Mouse (Mus musculus) v-Abl transformed pro-B cells (cell line): Measurements from ENCODE around the gene Sgf29.

Experiments
- in situ Hi-C, 2 experiments: fragments of 400-800 bp; cut with MboI; formaldehyde crosslinking; loops; one replicate each; pipeline ENCODE4 v1.15.1; 2025; ENCODE audit not compliant: unreplicated experiment in 2 of 2

Sgf29 gene

GRCm38 (mm10) chr7:126636733-126637520 is 12.2 kb upstream of the Sgf29 start:
- in situ Hi-C loops = loop anchor here in 1 of 2 experiments (10.0 kb wide), 1 partner anchor 52 kb away; the partner anchor contains the start of genes Apobr and Cln3

- in situ Hi-C loops = loop anchor here (5.0 to 10.0 kb wide), 3 partner anchors 50 to 472 kb away; no protein-coding TSS in a partner anchor
Measured at GRCm38 (mm10) chr7:126642545-126643243, 6.4 kb upstream of the Sgf29 start.

- in situ Hi-C loops = loop anchor here (5.0 to 10.0 kb wide), 3 partner anchors 49 to 472 kb away; no protein-coding TSS in a partner anchor
Measured at GRCm38 (mm10) chr7:126643244-126643617, 5.9 kb upstream of the Sgf29 start.

- in situ Hi-C loops = loop anchor here (5.0 to 10.0 kb wide), 3 partner anchors 48 to 470 kb away; no protein-coding TSS in a partner anchor
Measured at GRCm38 (mm10) chr7:126644345-126644744, 4.8 kb upstream of the Sgf29 start.

- in situ Hi-C loops = loop anchor here (5.0 to 10.0 kb wide), 3 partner anchors 47 to 470 kb away; no protein-coding TSS in a partner anchor
Measured at GRCm38 (mm10) chr7:126644914-126645313, 4.2 kb upstream of the Sgf29 start.

- in situ Hi-C loops = loop anchor here (10.0 kb wide), 2 partner anchors 459 to 469 kb away; no protein-coding TSS in a partner anchor
Measured at GRCm38 (mm10) chr7:126645708-126646107, 3.4 kb upstream of the Sgf29 start.

- in situ Hi-C loops = loop anchor here (10.0 kb wide), 2 partner anchors 456 to 466 kb away; no protein-coding TSS in a partner anchor
Measured at GRCm38 (mm10) chr7:126648486-126648885, 623 bp upstream of the Sgf29 start.

GRCm38 (mm10) chr7:126650852-126651251 is 1.7 kb downstream of the Sgf29 start:
- in situ Hi-C loops = no loop called here

- in situ Hi-C loops = no loop called here
Measured at GRCm38 (mm10) chr7:126653991-126654390, 4.9 kb downstream of the Sgf29 start.

GRCm38 (mm10) chr7:126655695-126656094 is 6.6 kb downstream of the Sgf29 start:
- in situ Hi-C loops = no loop called here

GRCm38 (mm10) chr7:126657522-126657921 is 8.4 kb downstream of the Sgf29 start:
- in situ Hi-C loops = no loop called here

- in situ Hi-C loops = no loop called here
Measured at GRCm38 (mm10) chr7:126659771-126660170, 10.7 kb downstream of the Sgf29 start.

GRCm38 (mm10) chr7:126663646-126664045 is 14.5 kb downstream of the Sgf29 start:
- in situ Hi-C loops = no loop called here

GRCm38 (mm10) chr7:126665269-126665668 is 16.2 kb downstream of the Sgf29 start:
- in situ Hi-C loops = no loop called here

GRCm38 (mm10) chr7:126667495-126668090 is 18.5 kb downstream of the Sgf29 start:
- in situ Hi-C loops = no loop called here

- in situ Hi-C loops = no loop called here
Measured at GRCm38 (mm10) chr7:126668452-126668851, 19.3 kb downstream of the Sgf29 start.

- in situ Hi-C loops = no loop called here
Measured at GRCm38 (mm10) chr7:126670152-126670551, 21.0 kb downstream of the Sgf29 start.

GRCm38 (mm10) chr7:126672111-126672510 is 23.0 kb downstream of the Sgf29 start:
- in situ Hi-C loops = no loop called here

GRCm38 (mm10) chr7:126675104-126675503 is 26.0 kb downstream of the Sgf29 start:
- in situ Hi-C loops = no loop called here

- in situ Hi-C loops = no loop called here
Measured at GRCm38 (mm10) chr7:126676207-126676606, 27.1 kb downstream of the Sgf29 start, which contains the start of gene Sult1a1. Sult1a1 (minus strand) TSS chr7:126676432.
